Mouse (Mus musculus) heart, embryonic 12.5 days (tissue): ENCODE measurements around the gene Ptprb. TPM values are rescaled to one million over a fixed set of nuclear protein-coding genes. Genes with fewer than 3 reads are reported as not detected.

Source experiments
- ATAC-seq: fragments of 200-750 bp; cut with Nextera tagmentation; 2 replicates; pipeline ENCODE4 v1.8.0; 2017; ENCODE audit warnings: moderate TSS enrichment, moderate library complexity; ENCODE audit not compliant: insufficient number of reproducible peaks, low FRiP score
- H3K27ac ChIP-seq: fragments of 300-500 bp; sonication (generic); 2 replicates; pipeline ENCODE4 v1.5.1; 2016; ENCODE audit warnings: mild to moderate bottlenecking, moderate library complexity; ENCODE audit not compliant: poor library complexity, severe bottlenecking
- H3K27me3 ChIP-seq: fragments of 300-500 bp; sonication (generic); replicated peaks from 2 replicates; pipeline ENCODE4 v1.6.1; 2016; ENCODE audit warnings: mild to moderate bottlenecking, moderate library complexity
- H3K36me3 ChIP-seq: fragments of 300-500 bp; sonication (generic); 2 replicates; pipeline ENCODE4 v1.6.1; 2016; ENCODE audit warnings: mild to moderate bottlenecking, moderate library complexity
- H3K4me1 ChIP-seq: fragments of 300-500 bp; sonication (generic); replicated peaks from 2 replicates; pipeline ENCODE4 v1.6.1; 2016; ENCODE audit warnings: mild to moderate bottlenecking
- H3K4me2 ChIP-seq: fragments of 300-500 bp; sonication (generic); 2 replicates; pipeline ENCODE4 v1.6.1; 2016; ENCODE audit warnings: mild to moderate bottlenecking, moderate library complexity
- H3K4me3 ChIP-seq: fragments of 300-500 bp; sonication (generic); 2 replicates; pipeline ENCODE4 v1.5.1; 2016; ENCODE audit warnings: mild to moderate bottlenecking
- H3K9ac ChIP-seq: fragments of 300-500 bp; sonication (generic); 2 replicates; pipeline ENCODE4 v1.6.1; 2016; ENCODE audit warnings: mild to moderate bottlenecking, moderate library complexity
- H3K9me3 ChIP-seq: fragments of 300-500 bp; sonication (generic); replicated peaks from 2 replicates; pipeline ENCODE4 v1.6.1; 2016; ENCODE audit warnings: mild to moderate bottlenecking, moderate library complexity
- WGBS: fragments of 180-500 bp; shearing (Covaris S2); methylation state at CpG from one replicate; pipeline ENCODE4 v1.1.7; 2016; 5-methylcytosine and 5-hydroxymethylcytosine counted together
- polyA plus RNA-seq: library from polyadenylated mRNA; unstranded; fragments of >200 nt; fragmentation: Nextera tagmentation; extraction: Ambion mirVana; gene quantifications from 2 replicates; pipeline ENCODE4 v1.2.1, GENCODE M21; 2016

The Ptprb gene
- polyA plus RNA-seq, 1 experiment from 2014 or later: 11.1 TPM

DNA sequence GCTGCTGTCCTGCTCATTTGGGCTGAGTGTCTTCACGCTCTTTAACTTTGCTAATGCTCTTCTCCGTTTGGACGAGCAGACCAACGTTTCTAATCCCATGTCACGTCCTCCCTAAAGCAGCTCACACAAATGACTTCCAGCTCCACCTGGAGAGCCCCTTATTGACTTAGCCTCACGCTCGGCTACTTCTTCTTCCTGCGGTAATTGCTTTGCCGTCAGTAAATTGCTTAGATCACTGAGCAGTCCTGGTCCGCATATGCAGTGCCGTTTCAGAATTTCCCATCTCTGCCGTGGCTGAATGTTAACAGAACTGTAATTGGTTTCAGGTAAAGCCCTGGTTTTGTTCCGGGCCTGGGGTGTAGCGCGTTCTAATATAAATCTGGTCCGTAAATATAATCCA lies 58.3 kb downstream of the Ptprb start:
- no peaks in the 10 kb centered on the region for H3K27me3 ChIP-seq
- no peak overlapping the region for H3K4me3 ChIP-seq
- H3K9me3 ChIP-seq: no peaks in the 10 kb centered on the region
- no peak for ATAC-seq
- no peaks in the 10 kb centered on the region for H3K4me1 ChIP-seq
- WGBS: 77% methylated on average over 16 of the region's 16 CpGs
- H3K4me2 ChIP-seq: no peak overlapping the region
- H3K36me3 ChIP-seq: peaks cover 8% of the 10 kb centered on the region; the same call in 1 of the 2 replicates
- no peak overlapping the region for H3K27ac ChIP-seq
- no peak overlapping the region for H3K9ac ChIP-seq

DNA sequence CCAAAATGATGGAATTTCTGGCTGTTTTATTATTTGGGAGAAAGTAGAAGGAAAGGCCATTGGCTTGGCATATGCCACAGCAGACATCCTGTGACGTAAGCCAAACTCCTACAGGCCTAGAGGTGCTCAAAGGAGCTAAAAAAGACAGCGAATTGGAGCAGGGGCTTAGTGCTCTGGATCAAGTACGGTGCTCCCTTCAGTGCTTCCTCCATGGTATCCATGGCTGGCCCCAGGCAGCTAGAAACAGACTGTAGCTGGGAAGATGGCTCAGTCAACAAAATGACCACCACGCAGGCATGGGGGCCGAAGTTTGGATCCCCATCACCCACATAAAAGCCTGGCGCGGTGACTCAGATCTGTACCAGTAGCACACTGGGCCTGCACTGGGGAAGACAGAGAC lies 58.8 kb downstream of the Ptprb start:
- H3K36me3 ChIP-seq: peaks cover 10% of the 10 kb centered on the region; the same call in 1 of the 2 replicates
- H3K27ac ChIP-seq: no peak overlapping the region
- no peaks in the 10 kb centered on the region for H3K4me1 ChIP-seq
- H3K9ac ChIP-seq: no peak overlapping the region
- H3K4me2 ChIP-seq: no peak overlapping the region
- no peak overlapping the region for H3K4me3 ChIP-seq
- H3K9me3 ChIP-seq: no peaks in the 10 kb centered on the region
- no peaks in the 10 kb centered on the region for H3K27me3 ChIP-seq
- ATAC-seq: no peak
- WGBS: 89% methylated on average over 7 of the region's 7 CpGs

DNA sequence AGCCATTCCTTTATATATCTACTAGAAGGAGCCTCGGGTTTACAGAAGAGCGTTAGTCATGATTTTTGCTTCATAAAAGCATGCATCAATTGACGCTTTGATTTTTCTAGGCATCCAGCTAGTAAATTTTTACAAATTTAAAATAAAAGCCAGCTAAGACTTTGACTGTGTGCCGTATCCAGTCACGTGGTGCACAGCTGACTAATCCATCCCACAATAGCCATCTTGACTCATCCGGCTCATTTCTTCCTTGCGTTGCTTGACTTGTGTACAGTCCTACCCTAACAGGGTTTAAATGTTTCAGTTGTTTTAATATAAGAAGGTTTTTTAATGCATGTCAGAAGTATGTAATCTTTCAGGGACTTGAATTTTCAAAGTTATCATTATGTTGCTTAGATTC lies 60.0 kb downstream of the Ptprb start:
- no peak overlapping the region for H3K9ac ChIP-seq
- no peak for ATAC-seq
- no peak overlapping the region for H3K4me3 ChIP-seq
- H3K27me3 ChIP-seq: no peaks in the 10 kb centered on the region
- no peak overlapping the region for H3K27ac ChIP-seq
- 92% methylated on average over 7 of the region's 7 CpGs for WGBS
- H3K4me1 ChIP-seq: no peaks in the 10 kb centered on the region
- peaks cover 15% of the 10 kb centered on the region for H3K36me3 ChIP-seq
- no peaks in the 10 kb centered on the region for H3K9me3 ChIP-seq
- no peak overlapping the region for H3K4me2 ChIP-seq

DNA sequence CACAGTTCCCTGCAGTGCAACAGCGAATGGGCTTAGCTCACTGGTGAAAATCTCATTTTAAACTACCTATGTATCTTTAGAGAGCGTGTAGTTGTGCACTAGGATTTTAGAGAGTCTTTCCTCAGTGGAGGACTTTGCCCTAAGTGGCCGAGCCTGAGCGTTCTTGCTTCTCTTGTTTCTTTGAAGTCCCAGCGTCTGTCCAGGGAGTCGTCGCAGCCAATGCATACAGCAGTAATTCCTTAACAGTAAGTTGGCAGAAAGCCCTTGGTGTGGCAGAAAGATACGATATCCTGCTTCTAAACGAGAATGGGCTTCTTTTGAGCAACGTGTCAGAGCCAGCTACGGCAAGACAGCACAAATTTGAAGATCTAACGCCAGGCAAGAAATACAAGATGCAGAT lies 65.9 kb downstream of the Ptprb start:
- 78% methylated on average over 12 of the region's 12 CpGs for WGBS
- H3K36me3 ChIP-seq: peaks cover 20% of the 10 kb centered on the region
- H3K4me2 ChIP-seq: no peak overlapping the region
- H3K27me3 ChIP-seq: no peaks in the 10 kb centered on the region
- no peak for ATAC-seq
- H3K9ac ChIP-seq: no peak overlapping the region
- H3K9me3 ChIP-seq: no peaks in the 10 kb centered on the region
- no peak overlapping the region for H3K27ac ChIP-seq
- H3K4me1 ChIP-seq: no peaks in the 10 kb centered on the region
- H3K4me3 ChIP-seq: no peak overlapping the region

DNA sequence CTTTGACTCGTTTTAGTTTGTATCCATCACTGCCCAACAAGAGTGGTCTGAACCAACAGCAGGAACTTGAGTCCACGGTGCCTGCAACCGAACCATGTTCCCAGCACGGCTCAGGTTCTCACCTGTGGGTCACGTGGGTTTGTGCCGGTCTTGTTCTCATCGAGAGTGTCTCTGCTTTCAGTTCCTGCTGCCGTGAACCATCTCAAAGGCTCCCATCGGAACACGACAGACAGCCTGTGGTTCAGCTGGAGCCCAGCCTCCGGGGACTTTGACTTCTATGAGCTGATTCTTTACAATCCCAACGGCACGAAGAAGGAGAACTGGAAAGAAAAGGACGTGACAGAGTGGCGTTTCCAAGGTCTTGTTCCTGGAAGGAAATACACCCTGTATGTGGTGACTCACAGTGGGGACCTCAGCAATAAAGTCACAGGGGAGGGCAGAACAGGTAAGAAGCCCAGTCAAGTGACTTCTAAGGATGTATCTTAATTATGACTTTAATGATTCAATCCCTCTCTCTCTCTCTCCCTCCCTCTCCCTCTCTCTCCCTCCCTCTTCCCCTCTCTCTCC lies 71.4 kb downstream of the Ptprb start:
- Histone ChIP-seq H3K4me1 (no peaks in the 10 kb centered on the region), H3K4me3 (no peak overlapping the region), H3K27me3 (no peaks in the 10 kb centered on the region), H3K4me2 (no peak overlapping the region), H3K9me3 (no peaks in the 10 kb centered on the region), H3K9ac (no peak overlapping the region), H3K27ac (no peak overlapping the region), H3K36me3 (peaks cover 30% of the 10 kb centered on the region)
- WGBS: 83% methylated on average over 15 of the region's 15 CpGs
- no peak for ATAC-seq

DNA sequence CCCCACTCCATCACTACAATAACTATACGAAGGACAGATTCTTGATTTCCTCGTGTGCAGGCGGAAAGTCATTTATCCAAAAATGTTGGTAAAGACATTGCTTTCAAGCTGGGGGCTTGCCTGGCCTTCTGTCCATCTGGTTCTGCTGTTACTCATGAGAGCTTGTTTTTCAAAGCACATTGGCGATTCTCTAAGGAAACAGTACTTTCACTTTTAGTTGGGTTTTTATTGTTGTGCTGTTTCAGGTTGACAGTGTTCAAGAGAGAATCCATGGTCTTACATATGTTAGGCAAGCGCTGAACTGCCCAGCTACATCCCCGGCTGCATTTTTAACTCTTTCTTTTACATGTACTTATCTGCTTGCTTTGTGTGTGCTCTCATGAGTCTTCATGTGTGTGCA lies 73.7 kb downstream of the Ptprb start:
- no peaks in the 10 kb centered on the region for H3K27me3 ChIP-seq
- 90% methylated on average over 6 of the region's 6 CpGs for WGBS
- no peaks in the 10 kb centered on the region for H3K4me1 ChIP-seq
- H3K9ac ChIP-seq: no peak overlapping the region
- H3K36me3 ChIP-seq: peaks cover 30% of the 10 kb centered on the region
- no peaks in the 10 kb centered on the region for H3K9me3 ChIP-seq
- no peak overlapping the region for H3K4me3 ChIP-seq
- H3K4me2 ChIP-seq: no peak overlapping the region
- H3K27ac ChIP-seq: no peak overlapping the region
- no peak for ATAC-seq

DNA sequence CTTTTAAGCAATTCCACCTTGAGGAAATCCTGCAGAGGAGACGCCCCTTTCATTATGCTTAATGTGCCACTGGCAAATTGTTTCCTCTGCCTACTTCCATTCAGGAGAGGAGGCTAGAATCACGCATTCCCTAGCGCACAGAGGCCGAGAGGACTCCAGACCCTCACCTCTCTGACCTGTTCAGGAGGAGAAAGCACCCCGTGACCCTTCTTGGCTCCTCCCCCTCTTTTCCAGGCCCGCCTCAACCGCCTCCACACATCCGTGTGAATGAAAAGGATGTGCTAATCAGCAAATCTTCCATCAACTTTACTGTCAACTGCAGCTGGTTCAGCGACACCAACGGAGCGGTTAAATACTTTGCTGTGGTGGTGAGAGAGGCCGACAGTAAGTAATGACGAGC lies 75.2 kb downstream of the Ptprb start:
- Histone ChIP-seq H3K27ac (no peak overlapping the region), H3K9me3 (no peaks in the 10 kb centered on the region), H3K27me3 (no peaks in the 10 kb centered on the region), H3K4me2 (no peak overlapping the region), H3K4me3 (no peak overlapping the region), H3K4me1 (no peaks in the 10 kb centered on the region), H3K9ac (no peak overlapping the region), H3K36me3 (peaks cover 23% of the 10 kb centered on the region)
- no peak for ATAC-seq
- 28% methylated on average over 13 of the region's 13 CpGs for WGBS

DNA sequence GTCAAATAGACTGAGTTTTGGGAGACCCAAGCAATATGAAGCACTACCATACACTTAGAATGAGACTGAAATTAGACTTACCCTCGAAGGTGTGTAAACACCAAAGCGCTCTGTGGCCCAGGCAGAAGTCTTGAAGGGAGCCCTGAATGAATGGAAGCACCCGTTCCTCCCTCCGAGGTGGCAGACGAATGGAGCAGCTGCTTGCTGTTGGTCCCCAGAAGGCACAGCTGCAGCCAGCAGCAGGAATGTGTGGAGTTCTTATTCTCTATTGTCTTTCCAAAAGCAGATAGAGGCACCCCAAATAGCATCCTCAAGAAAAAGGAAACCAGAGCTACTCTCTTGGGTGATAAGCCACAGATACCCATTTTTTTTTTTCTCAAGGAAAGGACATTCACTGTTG lies 79.0 kb downstream of the Ptprb start:
- H3K27ac ChIP-seq: no peak overlapping the region
- no peaks in the 10 kb centered on the region for H3K4me1 ChIP-seq
- ATAC-seq: no peak
- 47% methylated on average over 5 of the region's 5 CpGs for WGBS
- H3K4me2 ChIP-seq: no peak overlapping the region
- no peak overlapping the region for H3K4me3 ChIP-seq
- no peak overlapping the region for H3K9ac ChIP-seq
- peaks cover 16% of the 10 kb centered on the region for H3K36me3 ChIP-seq
- no peaks in the 10 kb centered on the region for H3K27me3 ChIP-seq
- no peaks in the 10 kb centered on the region for H3K9me3 ChIP-seq

DNA sequence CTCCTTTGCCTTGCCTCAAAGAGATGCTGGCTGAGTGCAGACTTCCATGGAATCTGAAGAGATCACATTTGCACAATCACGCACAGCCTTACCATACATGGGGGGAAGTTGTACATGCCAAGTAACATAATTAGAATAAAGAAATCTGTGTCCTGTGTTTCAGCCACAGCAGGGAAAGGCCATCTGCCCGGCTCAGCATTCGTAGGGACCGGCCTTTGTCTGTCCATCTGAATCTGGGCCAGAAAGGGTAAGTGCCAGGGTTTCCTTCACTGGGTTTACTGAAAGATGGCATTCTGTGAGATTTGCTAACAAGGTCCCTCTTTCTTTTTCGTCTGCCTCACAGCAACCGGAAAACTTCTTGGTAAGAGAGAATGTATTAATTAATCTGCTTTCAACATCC lies 86.9 kb downstream of the Ptprb start:
- Histone ChIP-seq H3K9ac (no peak overlapping the region), H3K27me3 (no peaks in the 10 kb centered on the region; the same call in 1 of the 2 replicates), H3K4me3 (no peak overlapping the region), H3K4me1 (peaks cover 15% of the 10 kb centered on the region), H3K36me3 (peaks cover 10% of the 10 kb centered on the region), H3K27ac (no peak overlapping the region), H3K9me3 (no peaks in the 10 kb centered on the region), H3K4me2 (no peak overlapping the region)
- WGBS: 88% methylated on average over 6 of the region's 6 CpGs
- no peak for ATAC-seq

DNA sequence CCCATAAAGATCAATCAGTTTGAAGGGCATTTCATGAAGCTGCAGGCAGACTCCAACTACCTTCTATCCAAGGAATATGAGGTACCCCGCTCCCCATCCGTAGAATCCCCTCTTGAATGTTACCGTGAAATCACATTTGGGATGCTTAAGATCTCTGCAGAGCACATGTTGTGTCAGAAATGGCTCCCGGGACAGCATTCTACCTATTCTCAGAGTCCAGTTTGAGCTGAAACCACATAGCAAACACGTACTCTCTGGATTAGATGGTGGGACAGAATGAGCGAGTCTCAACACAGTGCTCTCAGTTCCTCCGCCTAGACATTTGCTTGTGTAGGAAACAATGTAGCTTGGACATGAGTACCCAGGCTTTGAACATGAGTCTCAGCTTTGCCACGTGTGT lies 87.3 kb downstream of the Ptprb start:
- Histone ChIP-seq H3K4me3 (no peak overlapping the region), H3K36me3 (peaks cover 10% of the 10 kb centered on the region), H3K4me1 (peaks cover 15% of the 10 kb centered on the region), H3K9me3 (no peaks in the 10 kb centered on the region), H3K27ac (no peak overlapping the region), H3K4me2 (no peak overlapping the region), H3K9ac (no peak overlapping the region), H3K27me3 (no peaks in the 10 kb centered on the region; the same call in 1 of the 2 replicates)
- 87% methylated on average over 8 of the region's 8 CpGs for WGBS
- ATAC-seq: no peak

DNA sequence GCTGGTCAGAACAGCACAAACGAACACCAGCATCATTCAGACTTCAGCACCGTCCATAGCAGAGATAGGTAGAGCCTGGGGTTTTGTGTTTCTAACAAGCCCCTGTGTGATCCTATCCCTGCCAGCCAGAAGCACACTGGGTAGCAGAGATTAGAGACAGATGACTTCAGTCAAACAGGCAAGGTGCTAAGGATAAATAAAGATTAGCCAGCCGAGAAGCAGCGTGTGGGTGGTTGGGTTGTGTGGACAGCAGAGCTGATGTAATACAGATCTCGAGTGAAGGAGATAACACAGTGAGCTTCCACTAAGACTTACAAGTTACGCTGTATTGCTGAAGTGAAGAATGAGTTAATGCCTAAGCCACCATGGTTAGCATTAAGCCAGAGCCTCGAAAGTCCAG lies 89.4 kb downstream of the Ptprb start:
- 9% methylated on average over 7 of the region's 7 CpGs for WGBS
- H3K27me3 ChIP-seq: no peaks in the 10 kb centered on the region; the same call in 1 of the 2 replicates
- peak overlapping the region; percentile 33 for H3K27ac ChIP-seq
- H3K4me1 ChIP-seq: peaks cover 15% of the 10 kb centered on the region
- peak overlapping the region; percentile 42 for H3K4me2 ChIP-seq
- no peak overlapping the region for H3K9ac ChIP-seq
- H3K36me3 ChIP-seq: peaks cover 28% of the 10 kb centered on the region
- no peak overlapping the region for H3K4me3 ChIP-seq
- ATAC-seq: peak; percentile 45; the same call in 1 of the 2 replicates
- no peaks in the 10 kb centered on the region for H3K9me3 ChIP-seq
